In genomic region chr2:22962970-22963369, GRCm38 (mm10) we compare ENCODE assay signal across 24 mouse cellular contexts.
"Had no signal": no experiment of that assay in that cellular context is flagged by ENCODE, and none has a peak within 500 bp of the region (broad histone marks: within the 10 kb centered on the region; RNA-seq: fewer than 3 reads in every experiment).

No protein-coding gene starts in this region.

- H3K9ac ChIP-seq: heart, embryonic 13.5 days; heart, embryonic 15.5 days; hindbrain, embryonic 14.5 days; kidney, embryonic 15.5 days; limb, embryonic 13.5 days; limb, embryonic 15.5 days; liver, embryonic 12.5 days; liver, embryonic 14.5 days had no signal

- H3K9me3 ChIP-seq: heart, embryonic 13.5 days; heart, embryonic 15.5 days; kidney, embryonic 15.5 days; limb, embryonic 13.5 days; limb, embryonic 15.5 days; liver, embryonic 12.5 days had no signal

- H3K4me3 ChIP-seq: heart, adult 2 months; heart, embryonic 13.5 days; heart, embryonic 15.5 days; kidney, embryonic 15.5 days; limb, embryonic 13.5 days; limb, embryonic 15.5 days; liver, embryonic 12.5 days had no signal

- H3K27me3 ChIP-seq: heart, embryonic 13.5 days; heart, embryonic 15.5 days; kidney, embryonic 15.5 days; limb, embryonic 13.5 days; limb, embryonic 15.5 days; liver, embryonic 12.5 days had no signal

- H3K4me1 ChIP-seq: heart, embryonic 13.5 days; heart, embryonic 15.5 days; kidney, embryonic 15.5 days; limb, embryonic 13.5 days; limb, embryonic 15.5 days had no signal

- DNase-seq: gastrocnemius, postnatal 14 days; gastrocnemius, postnatal 36 days; heart, adult 11 months; heart, adult 2 months; heart, postnatal 14 days; heart, postnatal 36 days; kidney, adult 11 months; kidney, adult 2 months; kidney, adult 9 months; kidney, postnatal 14 days; kidney, postnatal 36 days; left cerebral cortex, postnatal 4 days had no signal

- ATAC-seq: hindbrain, embryonic 16.5 days; intestine, embryonic 16.5 days; liver, embryonic 12.5 days had no signal

- H3K36me3 ChIP-seq: heart, embryonic 15.5 days had no signal

- H3K27ac ChIP-seq: heart, adult 2 months; heart, embryonic 13.5 days; heart, embryonic 15.5 days; hindbrain, embryonic 14.5 days; kidney, embryonic 15.5 days; kidney, postnatal 0 days; limb, embryonic 13.5 days; limb, embryonic 15.5 days; liver, embryonic 12.5 days; liver, embryonic 14.5 days had no signal

- H3K4me2 ChIP-seq: heart, embryonic 11.5 days; heart, embryonic 13.5 days; heart, embryonic 15.5 days; hindbrain, embryonic 14.5 days; kidney, embryonic 15.5 days; limb, embryonic 13.5 days; limb, embryonic 15.5 days; liver, embryonic 12.5 days had no signal
